Mouse (Mus musculus) neural tube, postnatal 0 days (tissue): ENCODE results near the gene Vmn1r2. TPM values are rescaled to one million over a fixed set of nuclear protein-coding genes. Genes with fewer than 3 reads are reported as not detected.

Experiments used
- polyA plus RNA-seq: library from polyadenylated mRNA; unstranded; fragments of >200 nt; fragmentation: Nextera tagmentation; extraction: Ambion mirVana; gene quantifications from 2 replicates; pipeline ENCODE4 v1.2.1, GENCODE M21; 2015

The Vmn1r2 gene
- not detected in 2 replicates for polyA plus RNA-seq

DNA sequence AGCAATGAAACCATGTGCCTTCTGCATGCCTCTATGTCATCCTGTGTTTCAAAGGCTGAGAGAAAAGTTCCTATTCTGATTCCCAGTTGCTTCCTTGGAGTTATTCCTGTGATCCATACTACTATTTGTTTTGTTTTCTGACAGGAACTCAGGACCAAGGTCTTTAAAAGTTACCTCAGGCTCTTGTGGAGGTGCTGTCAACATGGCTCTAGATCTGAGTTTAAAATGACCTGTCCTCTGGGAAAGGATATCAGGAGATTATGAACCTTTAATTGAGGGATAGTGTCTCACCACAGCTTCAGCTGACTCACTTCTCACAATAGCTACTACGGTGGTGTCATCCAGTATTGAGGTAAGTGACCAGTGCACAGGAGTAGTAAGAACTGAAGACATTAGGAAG lies at the start of gene Vmn1r2:
Gene Vmn1r2 (plus strand): TSS at position 301 of the 400 bp plus-strand sequence.

GRCm38 (mm10) chr4:3185258-3185657 lies 18.1 kb downstream of the Vmn1r2 start, which contains the start of gene Vmn1r3:
Gene Vmn1r3, minus strand, starts transcription at chr4:3185358.

Other genes starting within 250 kb of the Vmn1r2 start
- gene Vmn1r3, start 18.0 kb downstream of the Vmn1r2 start, polyA plus RNA-seq = not detected in 2 replicates